Mouse (Mus musculus): Measurements from ENCODE around the gene Gm9918. TPM values are rescaled to one million over a fixed set of nuclear protein-coding genes. Genes with fewer than 3 reads are reported as not detected.

The Gm9918 gene
- polyA plus RNA-seq, 1 experiment from 2014 or later, result 0.14 TPM

- peak overlapping the region; percentile 91 for H3K4me2 ChIP-seq
- H3K27ac ChIP-seq (replicated peaks), result no peak overlapping the region
- no peaks in the 10 kb centered on the region for H3K9me3 ChIP-seq
- peaks cover 29% of the 10 kb centered on the region for H3K4me1 ChIP-seq (replicated peaks)
- no peak overlapping the region for H3K4me3 ChIP-seq
- WGBS, result 12% methylated on average over 11 of the region's 11 CpGs
- H3K27me3 ChIP-seq, result peaks cover 60% of the 10 kb centered on the region
- H3K9ac ChIP-seq, result 0 out of 2 replicates have a peak overlapping the region, but pooled peaks have one; percentile 5
- no peak for ATAC-seq (ENCODE audit: low read depth)
- no peaks in the 10 kb centered on the region for H3K36me3 ChIP-seq
Measured at GRCm38 (mm10) chr15:102258581-102259253, 11.6 kb upstream of the Gm9918 start.

GRCm38 (mm10) chr15:102262582-102262981 lies 7.8 kb upstream of the Gm9918 start:
- Histone ChIP-seq H3K9me3 (no peaks in the 10 kb centered on the region), H3K9ac (no peak overlapping the region), H3K27me3 (peaks cover 34% of the 10 kb centered on the region), H3K4me2 (no peak overlapping the region), H3K27ac (replicated peaks) (no peak overlapping the region), H3K4me3 (no peak overlapping the region), H3K36me3 (no peaks in the 10 kb centered on the region), H3K4me1 (replicated peaks) (peaks cover 16% of the 10 kb centered on the region)
- ATAC-seq (ENCODE audit: low read depth), result no peak
- 54% methylated on average over 7 of the region's 7 CpGs for WGBS

GRCm38 (mm10) chr15:102263037-102263436 lies 7.3 kb upstream of the Gm9918 start:
- no peak overlapping the region for H3K4me3 ChIP-seq
- no peak overlapping the region for H3K9ac ChIP-seq
- H3K27ac ChIP-seq (replicated peaks), result no peak overlapping the region
- peaks cover 30% of the 10 kb centered on the region for H3K27me3 ChIP-seq
- no peaks in the 10 kb centered on the region for H3K36me3 ChIP-seq
- H3K9me3 ChIP-seq, result no peaks in the 10 kb centered on the region
- no peak overlapping the region for H3K4me2 ChIP-seq
- WGBS, result 76% methylated on average over 2 of the region's 2 CpGs
- H3K4me1 ChIP-seq (replicated peaks), result peaks cover 12% of the 10 kb centered on the region
- ATAC-seq (ENCODE audit: low read depth), result no peak

- 87% methylated on average over 5 of the region's 5 CpGs for WGBS
- Histone ChIP-seq H3K27ac (replicated peaks) (no peak overlapping the region), H3K4me2 (no peak overlapping the region), H3K9me3 (no peaks in the 10 kb centered on the region), H3K36me3 (no peaks in the 10 kb centered on the region), H3K4me3 (no peak overlapping the region), H3K27me3 (peaks cover 15% of the 10 kb centered on the region), H3K4me1 (replicated peaks) (peaks cover 3% of the 10 kb centered on the region; the same call in 1 of the 2 replicates), H3K9ac (no peak overlapping the region)
- ATAC-seq (ENCODE audit: low read depth), result no peak
Measured at GRCm38 (mm10) chr15:102265548-102265947, 4.8 kb upstream of the Gm9918 start.

- H3K9me3 ChIP-seq, result no peaks in the 10 kb centered on the region
Measured at GRCm38 (mm10) chr15:102271441-102271840, 1.1 kb downstream of the Gm9918 start.

GRCm38 (mm10) chr15:102273982-102274716 lies 3.8 kb downstream of the Gm9918 start:
- WGBS, result 74% methylated on average over 6 of the region's 6 CpGs
- no peaks in the 10 kb centered on the region for H3K36me3 ChIP-seq
- no peak for ATAC-seq (ENCODE audit: low read depth)

More at GRCm38 (mm10) chr15:102271441-102271840, 1.1 kb downstream of the Gm9918 start:
- no peak overlapping the region for H3K4me3 ChIP-seq
- H3K27me3 ChIP-seq, result peaks cover 22% of the 10 kb centered on the region; the same call in 1 of the 2 replicates
- no peaks in the 10 kb centered on the region for H3K36me3 ChIP-seq
- H3K4me1 ChIP-seq (replicated peaks), result peaks cover 9% of the 10 kb centered on the region; the same call in 1 of the 2 replicates
- no peak for ATAC-seq (ENCODE audit: low read depth)
- no peak overlapping the region for H3K9ac ChIP-seq
- 32% methylated on average over 3 of the region's 3 CpGs for WGBS
- H3K4me2 ChIP-seq, result no peak overlapping the region
- H3K27ac ChIP-seq (replicated peaks), result no peak overlapping the region

GRCm38 (mm10) chr15:102278726-102279091 lies 8.3 kb downstream of the Gm9918 start:
- peak overlapping the region; percentile 91 for H3K4me3 ChIP-seq
- peaks cover 21% of the 10 kb centered on the region for H3K4me1 ChIP-seq (replicated peaks)
- peak; percentile 11 for ATAC-seq (ENCODE audit: low read depth)
- H3K27ac ChIP-seq (replicated peaks), result peak overlapping the region; percentile 90
- no peaks in the 10 kb centered on the region for H3K9me3 ChIP-seq
- H3K27me3 ChIP-seq, result no peaks in the 10 kb centered on the region
- 36% methylated on average over 7 of the region's 7 CpGs for WGBS
- peak overlapping the region; percentile 86 for H3K9ac ChIP-seq
- H3K4me2 ChIP-seq, result peak overlapping the region; percentile 96
- peaks cover 24% of the 10 kb centered on the region for H3K36me3 ChIP-seq

More at GRCm38 (mm10) chr15:102273982-102274716, 3.8 kb downstream of the Gm9918 start:
- peaks cover 15% of the 10 kb centered on the region for H3K4me1 ChIP-seq (replicated peaks)
- no peaks in the 10 kb centered on the region for H3K9me3 ChIP-seq
- no peak overlapping the region for H3K9ac ChIP-seq
- no peak overlapping the region for H3K4me2 ChIP-seq
- peaks cover 22% of the 10 kb centered on the region; the same call in 1 of the 2 replicates for H3K27me3 ChIP-seq
- no peak overlapping the region for H3K4me3 ChIP-seq
- H3K27ac ChIP-seq (replicated peaks), result no peak overlapping the region

- ATAC-seq (ENCODE audit: low read depth), result peak; percentile 97
- H3K9ac ChIP-seq, result peak within 1 kb of the TSS; percentile 86
- under 1% methylated on average over 65 of the region's 65 CpGs for WGBS
- no peaks in the 10 kb centered on the region for H3K27me3 ChIP-seq
- peak within 1 kb of the TSS; percentile 91 for H3K4me3 ChIP-seq
- H3K36me3 ChIP-seq, result peaks cover 24% of the 10 kb centered on the region
- H3K9me3 ChIP-seq, result no peaks in the 10 kb centered on the region
- H3K4me2 ChIP-seq, result peak within 1 kb of the TSS; percentile 96
- peaks cover 21% of the 10 kb centered on the region for H3K4me1 ChIP-seq (replicated peaks)
- H3K27ac ChIP-seq (replicated peaks), result peak within 1 kb of the TSS; percentile 90
Measured at GRCm38 (mm10) chr15:102279092-102279782, 8.9 kb downstream of the Gm9918 start, which contains the start of gene Mfsd5. Gene Mfsd5 (plus strand): TSS chr15:102279454.

- Histone ChIP-seq H3K4me2 (peak overlapping the region; percentile 96), H3K27me3 (no peaks in the 10 kb centered on the region), H3K4me3 (peak overlapping the region; percentile 91), H3K27ac (replicated peaks) (peak overlapping the region; percentile 90), H3K9ac (peak overlapping the region; percentile 86), H3K4me1 (replicated peaks) (peaks cover 21% of the 10 kb centered on the region), H3K9me3 (no peaks in the 10 kb centered on the region), H3K36me3 (peaks cover 24% of the 10 kb centered on the region)
- peak; percentile 62 for ATAC-seq (ENCODE audit: low read depth)
- 30% methylated on average over 13 of the region's 13 CpGs for WGBS
Measured at GRCm38 (mm10) chr15:102279783-102280520, 9.6 kb downstream of the Gm9918 start.

GRCm38 (mm10) chr15:102280623-102281022 lies 10.3 kb downstream of the Gm9918 start:
- 93% methylated on average over 19 of the region's 19 CpGs for whole genome bisulfite sequencing

More at GRCm38 (mm10) chr15:102280623-102281022, 10.3 kb downstream of the Gm9918 start:
- Histone ChIP-seq H3K36me3 (peaks cover 24% of the 10 kb centered on the region), H3K9ac (peak overlapping the region; percentile 86; the same call in 1 of the 2 replicates), H3K27ac (replicated peaks) (no peak overlapping the region), H3K4me3 (peak overlapping the region; percentile 91; the same call in 1 of the 2 replicates), H3K27me3 (no peaks in the 10 kb centered on the region), H3K9me3 (no peaks in the 10 kb centered on the region), H3K4me2 (peak overlapping the region; percentile 96), H3K4me1 (replicated peaks) (peaks cover 21% of the 10 kb centered on the region)
- no peak for ATAC-seq (ENCODE audit: low read depth)
